Mouse (Mus musculus) forebrain, embryonic 13.5 days (tissue): ENCODE measurements around the gene Atg9a. TPM values are rescaled to one million over a fixed set of nuclear protein-coding genes. Genes with fewer than 3 reads are reported as not detected.

ENCODE experiments used
- ATAC-seq: fragments of 200-750 bp; cut with Nextera tagmentation; 2 replicates; pipeline ENCODE4 v1.8.0; 2017
- H3K27ac ChIP-seq: fragments of 300-500 bp; sonication (generic); 2 replicates; pipeline ENCODE4 v1.5.1; 2015; ENCODE audit warnings: inconsistent platforms, mild to moderate bottlenecking, moderate library complexity
- H3K27me3 ChIP-seq: fragments of 300-500 bp; sonication (generic); 2 replicates; pipeline ENCODE4 v1.6.1; 2015; ENCODE audit warnings: mild to moderate bottlenecking, inconsistent platforms
- H3K36me3 ChIP-seq: fragments of 300-500 bp; sonication (generic); 2 replicates; pipeline ENCODE4 v1.6.1; 2015; ENCODE audit warnings: mild to moderate bottlenecking, inconsistent platforms; ENCODE audit not compliant: poor library complexity, severe bottlenecking
- H3K4me1 ChIP-seq: fragments of 300-500 bp; sonication (generic); 2 replicates; pipeline ENCODE4 v1.6.1; 2015; ENCODE audit warnings: inconsistent platforms
- H3K4me2 ChIP-seq: fragments of 300-500 bp; sonication (generic); 2 replicates; pipeline ENCODE4 v1.6.1; 2015; ENCODE audit warnings: inconsistent platforms, mild to moderate bottlenecking, moderate library complexity
- H3K4me3 ChIP-seq: fragments of 300-500 bp; sonication (generic); 2 replicates; pipeline ENCODE4 v1.5.1; 2015; ENCODE audit warnings: mild to moderate bottlenecking, inconsistent platforms
- H3K9ac ChIP-seq: fragments of 300-500 bp; sonication (generic); 2 replicates; pipeline ENCODE4 v1.6.1; 2015; ENCODE audit warnings: mild to moderate bottlenecking, inconsistent platforms
- H3K9me3 ChIP-seq: fragments of 300-500 bp; sonication (generic); replicated peaks from 2 replicates; pipeline ENCODE4 v1.6.1; 2016; ENCODE audit warnings: inconsistent platforms
- WGBS: fragments of 180-500 bp; shearing (Covaris S2); methylation state at CpG from one replicate; pipeline ENCODE4 v1.1.7; 2015; 5-methylcytosine and 5-hydroxymethylcytosine counted together
- polyA plus RNA-seq: library from polyadenylated mRNA; unstranded; fragments of >200 nt; fragmentation: Nextera tagmentation; extraction: Ambion mirVana; gene quantifications from 2 replicates; pipeline ENCODE4 v1.2.1, GENCODE M21; 2015

Atg9a gene
- polyA plus RNA-seq, 1 experiment from 2014 or later = 29.7 TPM

GRCm38 (mm10) chr1:75225473-75225872 is 33.5 kb upstream of the Atg9a start:
- Histone ChIP-seq H3K4me1 (no peaks in the 10 kb centered on the region), H3K9ac (no peak overlapping the region), H3K9me3 (no peaks in the 10 kb centered on the region), H3K4me2 (no peak overlapping the region), H3K4me3 (no peak overlapping the region), H3K27ac (no peak overlapping the region), H3K36me3 (no peaks in the 10 kb centered on the region), H3K27me3 (peaks cover 37% of the 10 kb centered on the region)
- no peak for ATAC-seq
- 58% methylated on average over 3 of the region's 3 CpGs for WGBS

GRCm38 (mm10) chr1:75223532-75223931 is 31.5 kb upstream of the Atg9a start:
- H3K9me3 ChIP-seq = no peaks in the 10 kb centered on the region
- H3K27ac ChIP-seq = no peak overlapping the region
- H3K4me3 ChIP-seq = no peak overlapping the region
- WGBS = 74% methylated on average over 6 of the region's 6 CpGs
- no peak for ATAC-seq
- H3K9ac ChIP-seq = no peak overlapping the region
- H3K4me2 ChIP-seq = no peak overlapping the region
- H3K4me1 ChIP-seq = peaks cover 13% of the 10 kb centered on the region
- H3K27me3 ChIP-seq = peaks cover 48% of the 10 kb centered on the region
- no peaks in the 10 kb centered on the region for H3K36me3 ChIP-seq

DNA sequence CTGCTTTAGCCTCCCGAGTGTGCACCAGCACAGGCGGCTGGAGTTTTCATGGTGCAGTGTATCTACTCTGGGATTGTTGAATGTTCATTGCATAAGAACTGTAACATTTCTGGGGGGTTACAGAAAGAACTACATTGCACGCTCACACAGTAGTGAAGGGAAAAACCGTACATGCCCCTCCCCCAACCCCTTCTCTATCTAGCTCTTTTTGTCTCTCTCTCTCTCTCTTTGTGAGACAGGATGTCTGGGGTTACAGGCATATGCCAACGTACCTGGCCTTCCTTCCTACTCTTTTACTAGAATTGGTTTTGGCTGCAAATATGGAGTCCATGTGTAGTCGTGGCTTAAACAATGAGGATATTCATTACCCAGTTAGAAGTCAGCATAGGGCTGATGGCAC is 30.9 kb upstream of the Atg9a start:
- no peak overlapping the region for H3K27ac ChIP-seq
- H3K27me3 ChIP-seq = peaks cover 54% of the 10 kb centered on the region
- no peak overlapping the region for H3K9ac ChIP-seq
- ATAC-seq = no peak
- H3K9me3 ChIP-seq = no peaks in the 10 kb centered on the region
- 87% methylated on average over 6 of the region's 6 CpGs for WGBS
- peaks cover 18% of the 10 kb centered on the region for H3K4me1 ChIP-seq
- H3K4me3 ChIP-seq = no peak overlapping the region
- H3K4me2 ChIP-seq = no peak overlapping the region
- no peaks in the 10 kb centered on the region for H3K36me3 ChIP-seq

DNA sequence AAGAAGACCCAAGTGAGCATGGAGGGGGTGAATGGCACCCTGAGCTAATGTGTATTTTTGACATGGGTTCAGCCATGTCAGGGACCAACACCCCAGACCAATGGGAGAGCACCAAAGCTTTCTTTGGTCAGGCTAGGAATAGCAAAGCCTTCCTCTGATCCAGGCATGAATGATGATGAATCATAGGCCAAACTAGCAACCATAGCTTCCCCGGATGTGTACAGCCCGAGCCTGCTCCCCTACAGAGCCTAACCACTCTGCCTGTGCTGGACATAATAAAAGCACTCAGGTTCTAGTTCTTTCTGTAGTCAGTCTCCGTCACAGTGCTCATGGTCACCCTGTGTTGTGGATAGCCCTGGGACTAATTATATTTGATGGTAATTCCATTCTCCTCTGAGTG is 29.5 kb upstream of the Atg9a start:
- no peak for ATAC-seq
- no peak overlapping the region for H3K27ac ChIP-seq
- H3K27me3 ChIP-seq = peaks cover 68% of the 10 kb centered on the region
- no peaks in the 10 kb centered on the region for H3K36me3 ChIP-seq
- no peaks in the 10 kb centered on the region for H3K9me3 ChIP-seq
- H3K9ac ChIP-seq = no peak overlapping the region
- 75% methylated on average over 3 of the region's 3 CpGs for WGBS
- H3K4me3 ChIP-seq = no peak overlapping the region
- peaks cover 21% of the 10 kb centered on the region for H3K4me1 ChIP-seq
- no peak overlapping the region for H3K4me2 ChIP-seq

- peak within 1 kb of the TSS; percentile 91 for H3K4me2 ChIP-seq
- peak within 1 kb of the TSS; percentile 8; the same call in 1 of the 2 replicates for H3K27ac ChIP-seq
Measured at GRCm38 (mm10) chr1:75219531-75219930, 27.5 kb upstream of the Atg9a start, which contains the start of gene Tuba4a. Gene Tuba4a (minus strand): TSS chr1:75219865.

DNA sequence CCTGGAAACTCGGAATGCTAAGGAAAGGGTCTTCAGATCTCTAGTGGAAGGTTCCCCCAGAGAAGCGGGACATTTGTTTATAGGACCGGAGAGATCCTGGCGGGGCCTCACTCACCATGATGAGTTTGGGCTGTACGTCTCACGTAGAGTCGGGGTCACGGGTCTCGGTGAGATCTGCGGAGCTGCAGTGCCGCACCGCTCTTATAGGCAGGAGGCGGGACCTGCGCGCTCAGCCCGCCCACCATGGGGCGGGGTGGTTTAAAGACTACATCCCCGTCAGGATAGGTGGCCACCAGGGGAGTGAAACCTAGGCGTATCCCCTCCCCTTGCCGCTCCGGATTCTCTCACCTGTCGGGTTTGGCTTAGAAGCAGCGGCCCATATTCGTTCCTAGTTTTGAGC is 27.1 kb upstream of the Atg9a start:
- Histone ChIP-seq H3K9me3 (no peaks in the 10 kb centered on the region), H3K27me3 (peaks cover 79% of the 10 kb centered on the region), H3K4me3 (peak overlapping the region; percentile 54), H3K9ac (peak overlapping the region; percentile 65), H3K27ac (no peak overlapping the region), H3K4me1 (peaks cover 21% of the 10 kb centered on the region), H3K36me3 (peaks cover 22% of the 10 kb centered on the region), H3K4me2 (peak overlapping the region; percentile 91)
- peak; percentile 86 for ATAC-seq
- WGBS = under 1% methylated on average over 24 of the region's 24 CpGs

More at GRCm38 (mm10) chr1:75219531-75219930, 27.5 kb upstream of the Atg9a start, which contains the start of gene Tuba4a:
- Histone ChIP-seq H3K9me3 (no peaks in the 10 kb centered on the region), H3K36me3 (peaks cover 17% of the 10 kb centered on the region), H3K9ac (peak within 1 kb of the TSS; percentile 65), H3K27me3 (peaks cover 79% of the 10 kb centered on the region), H3K4me3 (peak within 1 kb of the TSS; percentile 54), H3K4me1 (peaks cover 21% of the 10 kb centered on the region)
- peak; percentile 48 for ATAC-seq
- WGBS = under 1% methylated on average over 34 of the region's 34 CpGs

DNA sequence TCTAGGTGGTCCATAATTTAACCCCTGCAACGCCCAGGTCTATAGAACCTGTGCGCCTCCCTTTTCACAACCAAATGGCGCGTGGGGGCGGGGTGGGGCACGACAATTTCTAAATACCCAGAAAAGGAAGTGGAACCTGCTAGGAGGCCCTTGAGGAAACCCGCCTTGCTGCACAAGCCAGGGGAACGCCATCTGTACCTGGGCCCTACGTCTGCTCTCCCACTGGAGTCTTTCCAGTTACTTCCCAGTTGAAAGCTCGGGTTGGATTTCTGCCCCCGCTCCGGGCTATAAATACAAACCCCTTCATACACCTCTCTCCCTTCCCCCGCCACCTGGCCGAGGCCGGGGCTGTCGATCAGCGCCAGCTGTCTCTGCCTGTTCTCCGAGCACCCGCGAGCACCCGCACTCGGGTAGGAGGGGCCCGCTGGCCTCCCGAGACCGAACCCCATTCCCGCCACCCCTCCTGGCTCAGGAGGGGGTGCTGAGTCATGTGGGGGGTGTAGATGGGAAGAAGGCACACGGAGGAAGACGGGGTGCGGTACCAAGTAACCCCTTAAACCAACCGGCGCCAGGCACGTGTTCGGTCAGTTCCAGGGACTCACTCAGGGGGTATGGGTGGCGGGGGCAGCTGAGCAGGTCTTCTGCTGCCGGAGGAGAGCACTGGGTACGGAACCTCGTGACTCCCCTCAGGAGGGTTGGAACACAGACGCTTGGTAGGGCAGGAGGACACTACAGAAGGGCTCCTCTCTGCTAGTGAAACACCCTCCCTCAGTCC is 26.4 kb upstream of the Atg9a start:
- Histone ChIP-seq H3K27me3 (peaks cover 78% of the 10 kb centered on the region), H3K4me1 (peaks cover 21% of the 10 kb centered on the region), H3K9me3 (no peaks in the 10 kb centered on the region), H3K36me3 (peaks cover 29% of the 10 kb centered on the region), H3K4me2 (peak overlapping the region; percentile 91), H3K9ac (peak overlapping the region; percentile 65), H3K4me3 (peak overlapping the region; percentile 54), H3K27ac (peak overlapping the region; percentile 20)
- WGBS = 1% methylated on average over 35 of the region's 38 CpGs
- peak; percentile 56 for ATAC-seq

GRCm38 (mm10) chr1:75217893-75218226 is 25.9 kb upstream of the Atg9a start:
- peaks cover 73% of the 10 kb centered on the region for H3K27me3 ChIP-seq
- 5% methylated on average over 6 of the region's 6 CpGs for WGBS
- H3K9ac ChIP-seq = peak overlapping the region; percentile 65; the same call in 1 of the 2 replicates

DNA sequence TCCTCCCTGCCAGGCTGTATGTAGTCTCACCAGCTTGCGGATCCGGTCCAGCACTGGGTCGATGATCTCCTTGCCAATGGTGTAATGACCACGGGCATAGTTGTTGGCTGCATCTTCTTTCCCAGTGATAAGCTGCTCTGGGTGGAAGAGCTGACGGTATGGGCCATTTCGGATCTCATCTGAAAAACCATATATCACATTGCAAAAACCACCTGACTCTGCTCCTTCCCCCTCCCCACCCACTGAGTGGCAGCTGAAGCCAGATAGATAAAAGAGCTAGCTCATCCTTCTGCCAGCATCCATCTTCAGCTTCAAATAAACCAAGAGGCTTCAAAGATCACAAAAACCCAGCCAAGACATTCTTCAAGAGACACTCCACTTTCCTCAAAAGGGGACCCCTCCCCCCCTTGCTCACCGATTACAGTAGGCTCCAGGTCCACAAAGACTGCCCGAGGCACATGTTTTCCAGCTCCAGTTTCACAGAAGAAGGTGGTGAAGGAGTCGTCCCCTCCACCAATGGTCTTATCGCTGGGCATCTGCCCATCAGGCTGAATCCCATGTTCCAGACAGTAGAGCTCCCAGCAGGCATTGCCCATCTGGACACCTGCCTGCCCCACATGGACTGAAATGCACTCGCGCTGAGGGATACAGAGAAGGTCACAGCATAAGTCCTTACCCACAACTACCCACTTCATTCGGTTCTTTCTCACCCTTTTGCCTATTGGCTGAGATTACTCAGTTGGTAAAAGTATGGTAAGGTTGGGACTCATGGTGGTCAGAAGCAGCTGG is 25.0 kb upstream of the Atg9a start:
- 0 out of 2 replicates have a peak overlapping the region, but pooled peaks have one; percentile 54 for H3K4me3 ChIP-seq
- peaks cover 43% of the 10 kb centered on the region for H3K36me3 ChIP-seq
- peak overlapping the region; percentile 19; the same call in 1 of the 2 replicates for H3K4me2 ChIP-seq
- WGBS = 82% methylated on average over 13 of the region's 13 CpGs
- H3K9ac ChIP-seq = no peak overlapping the region
- no peak for ATAC-seq
- H3K4me1 ChIP-seq = peaks cover 32% of the 10 kb centered on the region
- no peaks in the 10 kb centered on the region for H3K9me3 ChIP-seq
- H3K27ac ChIP-seq = peak overlapping the region; percentile 19; the same call in 1 of the 2 replicates
- peaks cover 65% of the 10 kb centered on the region for H3K27me3 ChIP-seq

More at GRCm38 (mm10) chr1:75217893-75218226, 25.9 kb upstream of the Atg9a start:
- Histone ChIP-seq H3K9me3 (no peaks in the 10 kb centered on the region), H3K4me2 (peak overlapping the region; percentile 91), H3K4me1 (peaks cover 23% of the 10 kb centered on the region), H3K36me3 (peaks cover 34% of the 10 kb centered on the region), H3K4me3 (peak overlapping the region; percentile 54), H3K27ac (peak overlapping the region; percentile 20; the same call in 1 of the 2 replicates)
- ATAC-seq = no peak

DNA sequence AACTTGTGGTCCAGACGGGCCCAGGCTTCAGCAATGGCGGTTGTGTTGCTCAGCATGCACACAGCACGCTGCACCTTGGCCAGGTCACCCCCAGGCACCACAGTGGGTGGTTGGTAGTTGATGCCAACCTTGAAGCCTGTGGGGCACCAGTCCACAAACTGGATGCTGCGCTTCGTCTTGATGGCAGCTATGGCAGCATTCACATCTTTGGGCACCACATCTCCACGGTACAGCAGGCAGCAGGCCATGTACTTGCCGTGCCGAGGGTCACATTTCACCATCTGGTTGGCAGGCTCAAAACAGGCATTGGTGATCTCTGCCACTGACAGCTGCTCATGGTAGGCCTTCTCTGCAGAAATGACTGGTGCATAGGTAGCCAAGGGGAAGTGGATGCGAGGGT is 23.8 kb upstream of the Atg9a start:
- Histone ChIP-seq H3K4me3 (no peak overlapping the region), H3K36me3 (peaks cover 46% of the 10 kb centered on the region), H3K27ac (no peak overlapping the region), H3K27me3 (peaks cover 53% of the 10 kb centered on the region), H3K9me3 (no peaks in the 10 kb centered on the region), H3K4me2 (no peak overlapping the region), H3K4me1 (peaks cover 42% of the 10 kb centered on the region), H3K9ac (no peak overlapping the region)
- WGBS = 95% methylated on average over 9 of the region's 9 CpGs
- no peak for ATAC-seq

GRCm38 (mm10) chr1:75214886-75215285 is 22.9 kb upstream of the Atg9a start:
- H3K9me3 ChIP-seq = no peaks in the 10 kb centered on the region
- H3K4me1 ChIP-seq = peaks cover 48% of the 10 kb centered on the region
- no peak overlapping the region for H3K4me2 ChIP-seq
- peaks cover 44% of the 10 kb centered on the region for H3K27me3 ChIP-seq
- no peak overlapping the region for H3K27ac ChIP-seq
- 86% methylated on average over 5 of the region's 5 CpGs for WGBS
- peaks cover 46% of the 10 kb centered on the region for H3K36me3 ChIP-seq
- no peak overlapping the region for H3K9ac ChIP-seq
- ATAC-seq = no peak
- no peak overlapping the region for H3K4me3 ChIP-seq

DNA sequence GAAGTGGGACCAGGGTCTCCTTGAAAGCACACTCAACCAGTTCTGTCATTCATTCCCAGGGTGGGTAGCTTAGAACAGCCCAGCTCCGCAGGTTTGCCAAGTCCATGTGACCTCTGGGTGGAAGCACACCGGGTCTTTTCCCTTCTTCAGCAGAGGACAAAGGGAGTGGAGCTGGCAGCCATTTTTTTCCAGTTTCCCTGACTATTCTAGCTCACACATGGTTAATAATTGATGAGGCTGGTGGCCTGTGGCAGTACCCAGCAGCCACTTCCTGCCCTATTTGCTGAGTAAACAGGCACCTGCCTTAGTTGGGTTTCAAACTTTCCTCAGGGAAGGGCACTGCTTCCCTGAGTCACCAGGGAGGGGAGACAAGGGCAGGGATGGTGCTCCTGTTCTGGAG is 22.4 kb upstream of the Atg9a start:
- Histone ChIP-seq H3K36me3 (peaks cover 46% of the 10 kb centered on the region), H3K4me1 (peaks cover 48% of the 10 kb centered on the region), H3K27me3 (peaks cover 39% of the 10 kb centered on the region), H3K4me2 (no peak overlapping the region), H3K4me3 (no peak overlapping the region), H3K27ac (no peak overlapping the region), H3K9ac (no peak overlapping the region), H3K9me3 (no peaks in the 10 kb centered on the region)
- 84% methylated on average over 2 of the region's 2 CpGs for WGBS
- ATAC-seq = no peak
